Mouse (Mus musculus) thymus, adult 2 months (tissue): ENCODE measurements around the gene Klhdc2.

Experiments used
- CTCF ChIP-seq: fragments of 200-500 bp; IDR thresholded peaks from 2 replicates; pipeline ENCODE4 v1.5.1; 2012; ENCODE audit warnings: mild to moderate bottlenecking, control low read depth, low read length, moderate library complexity, borderline replicate concordance; ENCODE audit not compliant: control insufficient read depth, poor library complexity, insufficient read depth; ENCODE audit errors: extremely low read depth
- POLR2A ChIP-seq: fragments of 200-500 bp; IDR thresholded peaks from 2 replicates; pipeline ENCODE4 v1.6.1; 2012; ENCODE audit warnings: mild to moderate bottlenecking, low read length, control low read depth, moderate library complexity; ENCODE audit not compliant: control insufficient read depth, poor library complexity, insufficient read depth; ENCODE audit errors: extremely low read depth

- TF ChIP-seq POLR2A: no peak
- no peak for TF ChIP-seq CTCF
Measured at GRCm38 (mm10) chr12:69249766-69250165, 46.7 kb upstream of the Klhdc2 start.
